Mouse (Mus musculus): ENCODE results near the gene Nbl1. TPM values are rescaled to one million over a fixed set of nuclear protein-coding genes. Genes with fewer than 3 reads are reported as not detected.
A peak's percentile ranks its signal among the peaks of the same experiment; 100 is the strongest.

Nbl1 gene
- total RNA-seq, 2 experiments from 2014 or later: 22.6 to 22.8 TPM

- no peak for DNase-seq
- intact Hi-C loops (cut with DNase I): no loop called here
Observed at GRCm38 (mm10) chr4:139105453-139105852, 12.7 kb upstream of the Nbl1 start.

- intact Hi-C loops (cut with DNase I): no loop called here
- DNase-seq: no peak
Observed at GRCm38 (mm10) chr4:139101546-139101945, 8.8 kb upstream of the Nbl1 start.

GRCm38 (mm10) chr4:139100326-139100725 lies 7.5 kb upstream of the Nbl1 start:
- intact Hi-C loops (cut with DNase I): no loop called here
- DNase-seq: no peak

- intact Hi-C loops (cut with DNase I): no loop called here
Observed at GRCm38 (mm10) chr4:139096201-139096600, 3.4 kb upstream of the Nbl1 start.

GRCm38 (mm10) chr4:139095406-139095805 lies 2.6 kb upstream of the Nbl1 start:
- intact Hi-C loops (cut with DNase I): no loop called here
- DNase-seq: no peak

More at GRCm38 (mm10) chr4:139096201-139096600, 3.4 kb upstream of the Nbl1 start:
- no peak for DNase-seq

GRCm38 (mm10) chr4:139093196-139093530 lies 370 bp upstream of the Nbl1 start:
- intact Hi-C loops (cut with DNase I): loop anchor here (5.0 kb wide), 1 partner anchor 99 kb away; the partner anchor contains the start of gene Capzb
- no peak for DNase-seq

- DNase-seq: no peak
- intact Hi-C loops (cut with DNase I): loop anchor here (5.0 kb wide), 1 partner anchor 101 kb away; the partner anchor contains the start of gene Capzb
Observed at GRCm38 (mm10) chr4:139091478-139092355, 1.1 kb downstream of the Nbl1 start.

GRCm38 (mm10) chr4:139091066-139091465 lies 1.7 kb downstream of the Nbl1 start:
- no peak for DNase-seq
- intact Hi-C loops (cut with DNase I): loop anchor here (5.0 kb wide), 1 partner anchor 101 kb away; the partner anchor contains the start of gene Capzb

- DNase-seq: peak in 1 of 2 experiments; percentile 43
- intact Hi-C loops (cut with DNase I): loop anchor here (5.0 kb wide), 1 partner anchor 102 kb away; the partner anchor contains the start of gene Capzb
Observed at GRCm38 (mm10) chr4:139090303-139090940, 2.4 kb downstream of the Nbl1 start.

GRCm38 (mm10) chr4:139088982-139089671 lies 3.7 kb downstream of the Nbl1 start:
- intact Hi-C loops (cut with DNase I): no loop called here
- no peak for DNase-seq

- intact Hi-C loops (cut with DNase I): loop anchor here (2.0 kb wide), 2 partner anchors 164 to 202 kb away; no protein-coding TSS in a partner anchor
- no peak for DNase-seq
Observed at GRCm38 (mm10) chr4:139086984-139087383, 5.8 kb downstream of the Nbl1 start.

GRCm38 (mm10) chr4:139086037-139086436 lies 6.8 kb downstream of the Nbl1 start:
- peak; percentile 61 to 76 for DNase-seq
- intact Hi-C loops (cut with DNase I): loop anchor here (2.0 kb wide), 2 partner anchors 165 to 203 kb away; no protein-coding TSS in a partner anchor

GRCm38 (mm10) chr4:139085337-139085736 lies 7.5 kb downstream of the Nbl1 start:
- no peak for DNase-seq
- intact Hi-C loops (cut with DNase I): no loop called here

- intact Hi-C loops (cut with DNase I): loop anchor here (2.0 kb wide), 1 partner anchor 254 kb away; no protein-coding TSS in a partner anchor
- DNase-seq: no peak
Observed at GRCm38 (mm10) chr4:139082790-139083564, 9.8 kb downstream of the Nbl1 start.

- intact Hi-C loops (cut with DNase I): no loop called here
- no peak for DNase-seq
Observed at GRCm38 (mm10) chr4:139081270-139081931, 11.4 kb downstream of the Nbl1 start.

- intact Hi-C loops (cut with DNase I): no loop called here
- DNase-seq: no peak
Observed at GRCm38 (mm10) chr4:139080259-139080658, 12.5 kb downstream of the Nbl1 start.

- no peak for DNase-seq
- intact Hi-C loops (cut with DNase I): loop anchor here (2.0 kb wide), 1 partner anchor 157 kb away; no protein-coding TSS in a partner anchor
Observed at GRCm38 (mm10) chr4:139079439-139079838, 13.4 kb downstream of the Nbl1 start.

- intact Hi-C loops (cut with DNase I): loop anchor here (2.0 kb wide), 1 partner anchor 156 kb away; no protein-coding TSS in a partner anchor
- no peak for DNase-seq
Observed at GRCm38 (mm10) chr4:139078726-139079125, 14.1 kb downstream of the Nbl1 start.

GRCm38 (mm10) chr4:139078313-139078712 lies 14.5 kb downstream of the Nbl1 start:
- intact Hi-C loops (cut with DNase I): loop anchor here (2.0 kb wide), 1 partner anchor 156 kb away; no protein-coding TSS in a partner anchor

More at GRCm38 (mm10) chr4:139078313-139078712, 14.5 kb downstream of the Nbl1 start:
- no peak for DNase-seq
